Mouse (Mus musculus): ENCODE measurements around the gene Slc24a3. TPM values are rescaled to one million over a fixed set of nuclear protein-coding genes. Genes with fewer than 3 reads are reported as not detected.

Slc24a3 gene
- polyA plus RNA-seq, 1 experiment from 2014 or later: 2.1 TPM

GRCm38 (mm10) chr2:145165854-145166253, 1.7 kb upstream of the Slc24a3 start:
- no peaks in the 10 kb centered on the region for H3K27me3 ChIP-seq
- ATAC-seq (ENCODE audit: insufficient number of reproducible peaks, insufficient read depth, low FRiP score, low TSS enrichment): no peak
- no peak overlapping the region for H3K4me2 ChIP-seq (replicated peaks)
- H3K9me3 ChIP-seq: no peaks in the 10 kb centered on the region
- H3K36me3 ChIP-seq: no peaks in the 10 kb centered on the region
- H3K4me1 ChIP-seq: peaks cover 7% of the 10 kb centered on the region; the same call in 1 of the 2 replicates
- H3K27ac ChIP-seq: no peak overlapping the region
- H3K9ac ChIP-seq: no peak overlapping the region
- 87% methylated on average over 6 of the region's 6 CpGs for WGBS
- H3K4me3 ChIP-seq: no peak overlapping the region

DNA sequence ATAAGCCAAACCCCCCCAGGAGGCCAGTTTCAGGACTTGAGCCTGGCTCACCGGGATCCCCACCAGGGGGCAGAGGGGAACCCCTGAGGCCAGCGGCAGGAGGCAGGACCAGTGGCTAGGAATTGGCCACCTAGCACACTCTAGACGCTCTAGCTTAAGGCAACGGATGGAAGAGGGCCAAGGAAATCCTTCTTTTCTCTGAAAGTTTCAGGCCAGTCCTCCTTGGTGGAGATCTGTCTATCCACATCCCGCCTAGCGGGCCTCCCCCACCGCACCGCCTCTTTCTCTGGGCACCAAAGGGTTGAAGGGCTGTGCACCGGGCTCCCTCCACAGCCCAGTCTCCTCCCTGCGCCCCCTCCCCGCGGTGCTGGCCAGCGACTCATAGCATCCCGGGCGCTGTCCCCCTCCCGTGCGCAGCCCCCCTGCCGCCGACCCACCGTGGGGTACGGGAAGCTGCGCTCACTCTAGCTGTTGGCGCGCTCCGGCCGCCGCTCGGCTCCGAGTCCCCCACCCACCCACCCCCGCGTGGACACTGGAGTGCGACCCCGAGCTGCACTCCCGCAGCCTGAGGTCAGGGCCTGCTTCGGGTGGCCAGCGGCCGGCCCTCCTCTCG, 397 bp upstream of the Slc24a3 start:
- Histone ChIP-seq H3K9me3 (no peaks in the 10 kb centered on the region), H3K9ac (peak overlapping the region; percentile 79), H3K4me1 (peaks cover 7% of the 10 kb centered on the region; the same call in 1 of the 2 replicates), H3K27me3 (no peaks in the 10 kb centered on the region), H3K4me2 (replicated peaks) (peak overlapping the region; percentile 95), H3K4me3 (peak overlapping the region; percentile 83), H3K36me3 (no peaks in the 10 kb centered on the region), H3K27ac (peak overlapping the region; percentile 76)
- ATAC-seq (ENCODE audit: insufficient number of reproducible peaks, insufficient read depth, low FRiP score, low TSS enrichment): peak; percentile 61
- WGBS: under 1% methylated on average over 30 of the region's 38 CpGs

GRCm38 (mm10) chr2:145168405-145168971, 934 bp downstream of the Slc24a3 start:
- peak overlapping the region; percentile 79 for H3K9ac ChIP-seq
- WGBS: 14% methylated on average over 8 of the region's 10 CpGs
- H3K9me3 ChIP-seq: no peaks in the 10 kb centered on the region
- H3K4me2 ChIP-seq (replicated peaks): peak overlapping the region; percentile 95
- peaks cover 7% of the 10 kb centered on the region; the same call in 1 of the 2 replicates for H3K4me1 ChIP-seq
- H3K4me3 ChIP-seq: peak overlapping the region; percentile 83
- peak overlapping the region; percentile 76 for H3K27ac ChIP-seq
- 0 out of 2 replicates have a peak, but pooled peaks have one; percentile 10 for ATAC-seq (ENCODE audit: insufficient number of reproducible peaks, insufficient read depth, low FRiP score, low TSS enrichment)
- no peaks in the 10 kb centered on the region for H3K36me3 ChIP-seq
- H3K27me3 ChIP-seq: no peaks in the 10 kb centered on the region

DNA sequence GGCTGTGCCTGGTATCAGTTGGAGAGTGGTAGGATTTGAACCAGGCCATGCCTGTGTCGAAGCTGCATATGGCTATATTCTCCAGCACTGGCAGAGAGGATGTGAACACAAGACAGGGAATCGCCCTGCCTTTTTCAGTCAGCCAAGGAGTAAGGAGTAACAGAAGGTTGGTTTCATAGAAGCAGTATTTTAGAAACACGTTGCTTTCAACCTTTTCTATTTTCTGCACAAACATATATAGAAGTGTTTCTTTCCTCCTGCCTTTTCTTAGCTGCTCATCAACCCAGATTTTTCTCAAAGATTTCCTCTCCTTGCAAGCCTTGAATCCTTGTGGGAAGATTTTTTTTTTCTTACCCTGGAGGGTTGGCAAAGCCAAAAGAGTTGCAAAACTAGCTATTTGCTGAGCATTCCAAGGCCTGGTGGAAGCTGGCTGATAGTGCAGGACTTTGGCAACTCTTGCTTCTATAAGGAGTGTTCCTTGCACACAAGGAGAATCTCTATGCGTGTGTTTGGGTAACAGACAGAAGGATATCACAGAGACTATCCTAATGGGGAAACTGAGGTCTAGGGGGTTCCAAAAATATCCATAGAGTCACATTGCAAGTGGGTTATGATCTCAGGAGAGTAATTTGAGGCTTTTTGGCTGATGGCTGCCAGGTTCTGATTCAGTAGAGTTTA, 5.6 kb downstream of the Slc24a3 start:
- Histone ChIP-seq H3K4me3 (no peak overlapping the region), H3K4me2 (replicated peaks) (no peak overlapping the region), H3K9ac (no peak overlapping the region), H3K36me3 (no peaks in the 10 kb centered on the region), H3K4me1 (peaks cover 7% of the 10 kb centered on the region; the same call in 1 of the 2 replicates), H3K27me3 (no peaks in the 10 kb centered on the region), H3K27ac (no peak overlapping the region), H3K9me3 (no peaks in the 10 kb centered on the region)
- WGBS: 88% methylated on average over 4 of the region's 4 CpGs
- ATAC-seq (ENCODE audit: insufficient number of reproducible peaks, insufficient read depth, low FRiP score, low TSS enrichment): no peak

DNA sequence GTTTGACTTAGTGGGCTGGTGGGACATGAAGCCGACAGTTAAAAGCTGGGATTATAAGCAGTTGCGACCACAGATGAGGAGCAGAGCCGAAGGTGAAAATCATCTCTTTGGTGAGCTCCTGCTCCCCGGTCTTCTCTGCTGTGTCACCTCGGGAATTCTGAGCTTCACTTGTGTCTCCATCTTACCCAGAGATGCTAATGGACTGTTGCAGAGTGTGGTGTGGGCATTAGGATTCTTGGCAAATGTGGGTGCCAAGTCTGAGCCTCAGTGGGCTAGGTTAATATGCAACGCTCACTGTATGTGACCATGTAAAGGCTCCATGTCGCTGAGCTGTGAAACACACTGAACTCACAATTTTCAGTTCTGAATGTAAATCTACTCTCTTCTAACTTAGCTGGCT, 7.5 kb downstream of the Slc24a3 start:
- Histone ChIP-seq H3K4me2 (replicated peaks) (no peak overlapping the region), H3K27me3 (no peaks in the 10 kb centered on the region), H3K27ac (no peak overlapping the region), H3K4me3 (no peak overlapping the region), H3K9me3 (no peaks in the 10 kb centered on the region), H3K36me3 (no peaks in the 10 kb centered on the region), H3K4me1 (no peaks in the 10 kb centered on the region), H3K9ac (no peak overlapping the region)
- no peak for ATAC-seq (ENCODE audit: insufficient number of reproducible peaks, insufficient read depth, low FRiP score, low TSS enrichment)
- 85% methylated on average over 7 of the region's 7 CpGs for WGBS

- ATAC-seq (ENCODE audit: insufficient number of reproducible peaks, insufficient read depth, low FRiP score, low TSS enrichment): no peak
- H3K9ac ChIP-seq: no peak overlapping the region
- H3K4me1 ChIP-seq: no peaks in the 10 kb centered on the region
- no peaks in the 10 kb centered on the region for H3K9me3 ChIP-seq
- no peak overlapping the region for H3K4me3 ChIP-seq
- no peaks in the 10 kb centered on the region for H3K27me3 ChIP-seq
- 71% methylated on average over 8 of the region's 8 CpGs for WGBS
- H3K36me3 ChIP-seq: no peaks in the 10 kb centered on the region
- H3K27ac ChIP-seq: no peak overlapping the region
- H3K4me2 ChIP-seq (replicated peaks): no peak overlapping the region
These were observed 14.9 kb downstream of the Slc24a3 start for GRCm38 (mm10) chr2:145182410-145182809.

DNA sequence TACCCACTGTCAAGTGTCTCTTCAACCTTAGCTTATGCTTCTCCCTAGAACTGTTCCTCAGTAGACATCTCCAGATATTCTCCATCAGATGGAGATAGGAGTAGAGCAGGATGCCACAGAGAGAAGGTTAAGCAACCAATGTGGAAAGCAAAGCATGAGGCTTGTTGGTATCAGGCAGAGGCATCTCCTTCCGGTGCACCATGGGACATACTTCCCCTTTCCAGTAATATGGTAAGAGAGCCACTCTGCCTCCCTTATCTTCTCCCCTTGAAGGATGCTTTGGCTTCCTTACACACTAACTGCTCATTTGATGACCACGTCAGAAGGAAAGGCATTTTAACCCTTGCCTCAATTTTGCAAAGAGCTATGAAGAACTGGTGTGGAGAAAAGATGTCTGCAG, 21.3 kb downstream of the Slc24a3 start:
- no peaks in the 10 kb centered on the region for H3K4me1 ChIP-seq
- 80% methylated on average over 2 of the region's 2 CpGs for WGBS

GRCm38 (mm10) chr2:145196043-145196442, 28.5 kb downstream of the Slc24a3 start:
- H3K27me3 ChIP-seq: no peaks in the 10 kb centered on the region
- H3K4me1 ChIP-seq: no peaks in the 10 kb centered on the region
- H3K4me2 ChIP-seq (replicated peaks): no peak overlapping the region
- WGBS: 62% methylated on average over 3 of the region's 3 CpGs
- H3K4me3 ChIP-seq: no peak overlapping the region
- no peak overlapping the region for H3K9ac ChIP-seq
- H3K27ac ChIP-seq: no peak overlapping the region
- H3K9me3 ChIP-seq: no peaks in the 10 kb centered on the region
- H3K36me3 ChIP-seq: no peaks in the 10 kb centered on the region
- ATAC-seq (ENCODE audit: insufficient number of reproducible peaks, insufficient read depth, low FRiP score, low TSS enrichment): no peak

More for the DNA sequence above, 21.3 kb downstream of the Slc24a3 start:
- Histone ChIP-seq H3K4me2 (replicated peaks) (no peak overlapping the region), H3K9ac (no peak overlapping the region), H3K36me3 (no peaks in the 10 kb centered on the region), H3K4me3 (no peak overlapping the region), H3K27me3 (no peaks in the 10 kb centered on the region), H3K9me3 (no peaks in the 10 kb centered on the region), H3K27ac (no peak overlapping the region)
- no peak for ATAC-seq (ENCODE audit: insufficient number of reproducible peaks, insufficient read depth, low FRiP score, low TSS enrichment)

DNA sequence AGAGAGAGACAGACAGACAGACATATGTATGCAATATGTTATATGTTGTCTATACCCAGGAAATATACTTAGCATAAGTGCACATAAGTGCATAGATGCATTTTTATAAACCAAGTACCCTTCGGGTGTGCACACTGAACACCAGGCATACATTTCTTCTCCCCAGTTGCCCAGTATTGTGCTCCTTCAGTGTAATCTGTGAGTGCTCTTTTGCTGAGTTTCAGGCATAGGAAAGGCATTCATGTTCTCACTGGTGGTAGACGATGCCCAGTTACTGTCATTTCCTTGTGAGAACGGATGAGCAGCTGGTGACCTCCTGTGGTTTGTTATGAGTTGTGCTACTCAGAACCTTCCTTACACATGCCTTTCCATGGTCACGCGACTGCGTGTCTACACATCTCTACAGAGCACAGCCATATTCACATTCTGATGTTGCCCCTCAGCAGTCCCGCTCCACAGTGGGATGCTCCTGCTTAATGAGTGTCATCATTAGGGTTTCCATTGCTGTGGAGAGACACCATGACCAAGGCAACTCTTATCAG, 29.0 kb downstream of the Slc24a3 start:
- 90% methylated on average over 7 of the region's 7 CpGs for whole genome bisulfite sequencing
- Histone ChIP-seq H3K27me3 (no peaks in the 10 kb centered on the region), H3K36me3 (no peaks in the 10 kb centered on the region), H3K4me1 (no peaks in the 10 kb centered on the region), H3K4me3 (no peak overlapping the region), H3K9ac (no peak overlapping the region), H3K27ac (no peak overlapping the region), H3K4me2 (replicated peaks) (no peak overlapping the region), H3K9me3 (no peaks in the 10 kb centered on the region)
- no peak for ATAC-seq (ENCODE audit: insufficient number of reproducible peaks, insufficient read depth, low FRiP score, low TSS enrichment)

GRCm38 (mm10) chr2:145197076-145197475, 29.5 kb downstream of the Slc24a3 start:
- WGBS: 87% methylated on average over 4 of the region's 4 CpGs
- Histone ChIP-seq H3K9ac (no peak overlapping the region), H3K4me2 (replicated peaks) (no peak overlapping the region)

GRCm38 (mm10) chr2:145213587-145213986, 46.0 kb downstream of the Slc24a3 start:
- Histone ChIP-seq H3K9me3 (no peaks in the 10 kb centered on the region), H3K4me3 (no peak overlapping the region), H3K36me3 (no peaks in the 10 kb centered on the region), H3K4me2 (replicated peaks) (no peak overlapping the region), H3K27ac (no peak overlapping the region), H3K27me3 (no peaks in the 10 kb centered on the region), H3K4me1 (no peaks in the 10 kb centered on the region), H3K9ac (no peak overlapping the region)
- 93% methylated on average over 11 of the region's 11 CpGs for WGBS
- no peak for ATAC-seq (ENCODE audit: insufficient number of reproducible peaks, insufficient read depth, low FRiP score, low TSS enrichment)

More at GRCm38 (mm10) chr2:145197076-145197475, 29.5 kb downstream of the Slc24a3 start:
- no peaks in the 10 kb centered on the region for H3K9me3 ChIP-seq
- H3K36me3 ChIP-seq: no peaks in the 10 kb centered on the region
- no peak overlapping the region for H3K4me3 ChIP-seq
- no peak overlapping the region for H3K27ac ChIP-seq
- no peaks in the 10 kb centered on the region for H3K4me1 ChIP-seq
- no peaks in the 10 kb centered on the region for H3K27me3 ChIP-seq
- no peak for ATAC-seq (ENCODE audit: insufficient number of reproducible peaks, insufficient read depth, low FRiP score, low TSS enrichment)
